Mouse (Mus musculus): Measurements from ENCODE around the gene Tcp11x2.

Tcp11x2 gene

DNA sequence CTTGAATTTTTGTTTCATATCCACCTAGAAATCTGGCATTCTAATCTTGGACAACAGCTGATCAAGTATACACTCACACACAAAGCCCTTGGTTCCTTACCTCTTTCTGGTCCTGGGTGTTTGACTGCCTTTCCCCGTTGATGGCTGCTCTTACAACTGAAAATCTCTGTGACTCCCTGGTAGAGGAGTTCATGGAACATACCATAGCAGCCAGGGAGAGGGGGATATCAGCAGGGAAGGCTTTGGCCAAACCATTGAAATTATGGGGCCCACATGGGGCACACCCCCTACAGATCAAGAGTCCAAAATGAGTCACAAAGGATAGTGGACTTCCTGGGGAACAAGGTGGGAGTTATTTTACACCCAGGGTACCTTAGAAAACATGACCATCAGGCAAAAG lies at the start of gene Tcp11x2:
Tcp11x2 (minus strand) TSS at position 158 of the 400 bp plus-strand sequence.
- DNase-seq (ENCODE audit: low spot score in 2 of 2), result no peak

DNA sequence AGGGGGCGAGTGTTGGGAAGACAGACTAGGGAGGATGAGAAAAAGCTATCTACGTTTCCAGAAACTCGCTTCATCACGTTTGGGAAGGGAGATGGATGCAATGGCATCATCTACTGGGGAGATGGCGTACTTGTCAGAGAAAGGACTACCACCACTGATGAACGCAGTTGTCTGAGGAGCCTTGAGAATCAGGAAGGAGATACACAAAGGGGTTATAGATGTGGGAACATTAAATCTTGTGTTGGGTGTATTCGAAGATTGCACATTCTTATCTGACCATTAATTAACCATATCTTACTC lies 49.4 kb upstream of the Tcp11x2 start:
- no peak for DNase-seq (ENCODE audit: low spot score in 2 of 2)

DNA sequence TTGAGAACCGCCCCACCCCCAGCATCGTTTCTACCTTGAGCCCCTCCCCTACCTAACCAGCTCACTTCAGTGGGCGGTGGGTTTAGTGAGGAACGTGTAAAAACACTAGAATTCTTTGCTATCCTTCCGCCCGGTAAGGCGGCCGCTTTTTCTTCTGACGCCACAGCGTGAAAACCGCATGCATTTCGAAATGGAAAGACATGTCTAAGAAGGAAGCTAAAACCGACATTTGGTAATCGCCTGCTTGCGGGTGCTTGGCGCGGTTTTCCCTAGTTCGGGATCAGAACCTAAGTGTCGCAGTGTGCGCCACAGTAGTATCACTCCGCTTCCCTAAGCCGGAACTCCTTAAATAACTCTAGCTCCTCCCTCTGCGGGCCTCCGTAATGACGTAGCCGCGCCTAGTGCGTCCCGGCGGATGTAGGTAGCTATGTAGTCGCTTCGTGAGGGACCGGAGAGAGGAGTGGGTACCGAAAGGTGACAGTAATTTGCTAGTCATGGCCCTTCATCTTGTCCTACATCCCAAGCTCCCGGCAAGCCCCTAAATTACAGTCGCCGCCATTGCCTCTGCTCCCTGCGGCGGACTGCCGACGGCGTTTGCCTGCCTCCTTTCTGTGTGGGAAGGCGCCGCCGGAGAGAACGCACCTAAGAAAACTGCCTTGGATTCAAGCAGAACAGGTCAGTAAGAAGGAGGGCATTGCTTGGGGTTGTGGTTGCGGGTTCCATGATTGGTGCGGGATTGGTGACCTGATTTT lies 48.9 kb upstream of the Tcp11x2 start, which contains the start of the genes Armcx5 and Gprasp1:
Armcx5 (plus strand) TSS at position 430 of the 752 bp plus-strand sequence.
Gprasp1 (plus strand) TSS at position 430 of the 752 bp plus-strand sequence.
- DNase-seq (ENCODE audit: low spot score in 2 of 2), result peak; percentile 75 to 80

DNA sequence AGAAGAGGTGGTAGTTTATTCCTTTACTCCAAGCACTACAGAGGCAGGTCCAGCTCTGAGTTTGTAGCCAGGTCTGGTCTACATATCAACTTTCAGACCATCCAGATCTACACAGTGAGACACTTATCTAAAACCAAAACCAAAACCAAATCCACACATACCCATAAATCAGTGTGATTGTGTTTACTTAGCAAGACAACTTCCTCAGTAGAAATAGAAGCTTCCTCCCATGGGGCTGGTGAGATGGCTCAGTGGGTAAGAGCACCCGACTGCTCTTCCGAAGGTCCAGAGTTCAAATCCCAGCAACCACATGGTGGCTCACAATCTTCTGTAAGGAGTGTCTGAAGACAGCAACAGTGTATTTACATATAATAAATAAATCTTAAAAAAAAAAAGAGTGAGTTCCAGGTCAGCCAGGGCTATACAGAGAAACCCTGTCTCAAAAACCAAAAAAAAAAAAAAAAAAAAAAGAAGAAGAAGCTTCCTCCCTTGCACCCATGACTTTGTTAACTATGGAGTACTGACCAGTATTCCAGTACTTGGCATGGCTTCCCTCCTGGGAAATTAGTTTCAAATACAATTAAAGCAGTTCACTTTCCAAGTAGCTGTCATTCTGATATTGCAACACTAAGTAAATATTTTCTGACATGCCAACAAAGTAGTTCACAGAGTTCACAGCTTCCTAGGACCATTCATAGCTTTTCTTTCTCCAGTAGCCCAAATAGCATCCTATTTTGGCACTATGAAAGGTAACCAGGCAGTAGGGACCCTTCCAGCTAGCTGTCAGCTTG lies 45.3 kb upstream of the Tcp11x2 start:
- no peak for DNase-seq (ENCODE audit: low spot score in 2 of 2)

DNA sequence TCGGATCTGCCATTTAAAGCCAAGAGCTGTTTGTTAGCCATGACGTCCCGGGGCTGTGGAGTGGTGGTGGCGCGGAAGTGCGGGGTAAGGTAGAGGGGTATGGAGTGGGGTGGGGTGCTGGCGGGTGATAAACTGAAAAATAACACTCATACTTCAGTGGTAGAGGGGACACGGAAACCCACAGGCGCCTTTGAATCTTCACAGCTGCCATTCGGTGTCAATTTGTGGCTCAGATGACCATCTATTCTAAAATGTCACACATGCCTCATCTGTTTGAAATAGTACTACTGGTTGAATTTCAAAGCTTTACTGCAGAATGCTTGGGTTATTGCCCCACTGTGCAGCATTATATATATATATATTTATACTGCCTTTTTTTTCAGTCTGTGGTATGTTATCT lies 31.6 kb upstream of the Tcp11x2 start, which contains the start of gene Tmsb15a:
Tmsb15a (minus strand) TSS at position 101 of the 400 bp plus-strand sequence.
- DNase-seq (ENCODE audit: low spot score in 2 of 2), result no peak

DNA sequence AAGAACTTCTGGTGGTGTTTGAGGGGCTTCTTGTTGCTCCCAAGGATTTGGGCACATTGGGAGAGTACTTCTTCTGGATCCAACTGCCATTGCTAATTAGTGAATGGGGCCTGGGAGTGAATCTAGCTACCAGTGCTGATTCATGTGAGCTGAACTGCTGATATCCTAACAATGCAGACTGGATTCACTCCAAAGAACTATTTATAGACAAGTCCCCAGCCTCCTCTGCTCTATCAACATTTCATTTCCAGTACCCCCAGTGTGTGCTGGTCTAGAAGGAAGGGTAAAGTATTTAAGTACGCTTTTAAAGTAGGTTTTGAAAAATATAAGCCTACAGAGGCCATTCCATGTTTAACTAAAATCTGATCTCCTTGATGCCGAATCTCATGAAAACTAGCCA lies 19.3 kb upstream of the Tcp11x2 start:
- DNase-seq (ENCODE audit: low spot score in 2 of 2), result no peak

DNA sequence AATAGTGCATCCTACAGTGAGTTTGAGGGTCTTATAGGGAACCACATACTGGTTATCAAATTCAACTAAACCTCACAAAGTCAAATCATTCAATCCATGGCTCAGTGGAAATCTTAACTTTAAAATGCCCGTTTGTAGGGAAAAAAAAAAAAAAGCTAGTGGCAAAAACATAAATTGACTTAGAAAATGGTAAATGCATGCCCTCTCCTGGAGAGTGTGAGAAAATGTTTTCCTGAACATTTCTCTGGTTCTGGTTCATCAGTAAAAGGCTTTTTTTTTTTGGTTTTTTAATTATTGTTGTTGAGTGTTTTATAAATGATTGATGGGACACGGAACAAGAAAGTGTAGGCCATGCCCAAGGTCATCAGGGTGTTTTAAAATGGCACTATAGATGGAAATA lies 10.8 kb upstream of the Tcp11x2 start:
- DNase-seq (ENCODE audit: low spot score in 2 of 2), result no peak

DNA sequence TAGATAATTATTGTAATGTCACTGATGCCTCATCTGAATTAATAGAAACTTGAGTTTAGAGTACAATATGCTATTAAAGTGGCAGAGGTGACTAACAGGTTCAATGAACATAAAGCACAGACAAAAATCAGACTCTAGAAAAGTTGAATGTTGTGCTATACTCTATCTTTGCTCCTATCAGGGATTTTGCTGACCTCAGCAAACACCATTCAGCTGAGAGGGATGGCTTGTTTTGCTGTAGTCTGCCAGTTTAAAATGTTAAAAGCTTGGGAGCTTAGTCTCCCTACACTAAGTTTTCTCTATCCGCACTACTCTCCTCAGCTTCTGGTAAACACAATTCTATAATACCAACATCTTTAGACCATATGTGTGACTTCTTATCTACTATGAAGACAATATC lies 9.5 kb upstream of the Tcp11x2 start:
- no peak for DNase-seq (ENCODE audit: low spot score in 2 of 2)

DNA sequence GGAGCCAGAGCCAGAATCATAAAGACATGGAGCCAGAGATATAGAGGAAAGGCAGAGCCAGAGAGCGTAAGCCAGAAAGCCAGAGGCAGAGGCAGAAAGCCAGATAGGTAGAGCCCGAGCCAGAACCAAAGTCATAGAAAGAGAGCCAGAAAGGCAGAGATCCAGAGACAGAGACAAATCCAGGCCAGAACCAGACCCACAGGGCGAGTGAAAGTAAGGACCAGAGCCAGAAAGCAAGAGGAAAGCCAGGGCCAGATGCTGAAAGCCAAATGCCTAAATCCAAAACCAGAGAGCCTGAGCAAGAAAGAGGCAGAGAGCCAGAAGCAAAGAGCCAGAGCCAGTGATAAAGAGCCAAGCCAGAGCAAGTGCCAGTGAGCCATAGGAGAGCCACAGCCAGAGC lies 5.8 kb downstream of the Tcp11x2 start:
- no peak for DNase-seq (ENCODE audit: low spot score in 2 of 2)

DNA sequence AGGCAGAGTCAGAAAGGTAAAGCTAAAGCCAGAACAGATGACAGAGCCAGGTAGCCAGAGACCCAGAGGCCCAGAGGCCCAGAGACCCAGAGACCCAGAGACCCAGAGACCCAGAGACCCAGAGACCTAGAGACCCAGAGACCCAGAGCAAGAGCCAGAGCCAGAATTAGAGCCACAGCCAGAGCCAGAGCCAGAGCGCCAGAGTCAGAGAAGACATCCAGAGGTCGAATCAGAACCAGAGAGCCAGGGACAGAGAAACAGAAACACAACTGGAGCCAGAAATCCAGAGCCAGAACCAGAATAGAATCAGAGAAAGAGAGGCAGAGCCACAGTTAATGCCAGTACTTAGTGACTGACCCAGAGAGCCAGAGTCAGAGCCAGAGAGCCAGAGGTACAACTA lies 11.7 kb downstream of the Tcp11x2 start:
- DNase-seq (ENCODE audit: low spot score in 2 of 2), result no peak

DNA sequence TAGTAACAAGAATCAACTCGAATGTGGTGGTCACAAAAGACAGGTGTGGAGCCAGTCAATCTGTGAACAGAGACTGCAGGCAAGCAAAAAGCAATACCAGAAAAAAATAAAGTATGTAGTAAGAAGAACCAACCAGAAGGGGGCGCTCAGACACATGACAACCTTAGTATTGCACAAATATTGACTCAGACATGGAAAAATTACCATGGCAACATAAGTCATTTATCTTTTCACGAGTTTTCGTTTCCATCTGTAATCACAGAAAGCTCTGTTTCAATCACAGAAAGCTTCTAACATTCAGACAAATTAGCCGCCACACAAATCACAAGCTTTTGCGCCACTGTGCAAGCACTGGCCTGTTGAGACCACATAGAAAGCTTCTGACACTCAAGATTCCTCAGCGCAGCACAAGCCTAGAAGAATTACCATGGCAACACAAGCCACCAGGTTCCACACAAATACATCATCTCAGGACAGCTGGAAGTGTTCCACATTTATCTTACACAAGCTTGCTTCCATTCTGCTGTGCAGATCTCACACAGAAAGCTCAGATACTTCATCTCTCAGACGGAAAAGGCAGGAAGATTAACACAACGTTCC lies 41.3 kb downstream of the Tcp11x2 start:
- no peak for DNase-seq (ENCODE audit: low spot score in 2 of 2)

DNA sequence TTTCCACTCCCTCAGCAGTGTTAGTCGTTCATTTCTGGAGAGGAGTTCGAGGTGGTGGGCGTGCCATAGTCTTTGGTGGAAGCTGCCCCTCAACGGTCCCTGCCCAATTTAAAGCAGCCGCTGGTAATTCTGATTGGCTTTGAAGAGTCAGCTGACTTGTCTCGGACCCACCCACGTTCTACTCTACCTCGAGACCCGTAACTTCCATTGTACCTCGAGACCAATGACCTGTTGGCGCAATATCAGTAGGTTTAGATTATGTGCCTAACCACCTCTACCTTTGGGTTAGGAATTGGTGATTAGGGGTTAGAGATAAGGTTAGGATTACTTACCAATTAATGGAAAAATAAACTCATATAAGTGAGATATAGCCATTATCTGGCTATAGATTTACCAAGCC lies 66.0 kb downstream of the Tcp11x2 start, which contains the start of gene Prame:
Prame (minus strand) TSS at position 101 of the 400 bp plus-strand sequence.
- no peak for DNase-seq (ENCODE audit: low spot score in 2 of 2)

All from urinary bladder, postnatal 4 days (tissue).